Mouse (Mus musculus) embryo, embryonic 10 days (tissue): ENCODE measurements around the gene Gstm1.

Experiments used
- DNase-seq: peaks from one replicate; pipeline ENCODE4 v3.0.0-alpha.2; 2015; ENCODE audit warnings: low spot score

Gstm1 gene

DNA sequence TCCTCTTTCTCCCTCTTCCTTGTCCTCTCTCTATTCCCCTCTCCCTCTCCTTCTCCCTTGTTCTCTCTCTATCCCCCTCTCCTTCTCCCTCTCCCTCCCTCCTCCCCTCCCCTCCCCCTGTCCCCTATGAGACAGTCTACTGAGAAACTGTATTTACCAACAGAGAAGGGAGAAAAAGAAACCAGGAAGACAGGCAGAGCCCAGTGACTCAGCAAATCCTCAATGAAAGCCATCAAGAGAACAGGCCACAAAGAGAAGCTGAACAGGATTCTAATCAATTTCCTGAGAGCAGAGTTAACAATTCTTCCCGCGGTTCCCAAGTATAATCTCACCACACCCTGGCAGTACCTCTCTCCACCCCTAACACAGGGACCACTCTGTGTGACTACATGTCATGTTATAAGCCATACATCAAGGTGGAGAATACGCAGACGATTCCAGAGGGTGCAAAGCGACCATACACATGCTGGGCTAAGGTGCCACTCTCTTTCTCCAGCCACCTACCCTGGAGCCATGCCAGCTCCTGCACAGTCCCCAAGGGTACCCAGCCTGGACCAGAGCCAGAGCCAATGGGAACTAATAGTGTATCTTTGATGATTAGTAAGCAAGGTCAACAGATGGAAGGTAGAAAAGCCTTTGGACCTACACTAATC, 53.0 kb downstream of the Gstm1 start:
- no peak for DNase-seq

DNA sequence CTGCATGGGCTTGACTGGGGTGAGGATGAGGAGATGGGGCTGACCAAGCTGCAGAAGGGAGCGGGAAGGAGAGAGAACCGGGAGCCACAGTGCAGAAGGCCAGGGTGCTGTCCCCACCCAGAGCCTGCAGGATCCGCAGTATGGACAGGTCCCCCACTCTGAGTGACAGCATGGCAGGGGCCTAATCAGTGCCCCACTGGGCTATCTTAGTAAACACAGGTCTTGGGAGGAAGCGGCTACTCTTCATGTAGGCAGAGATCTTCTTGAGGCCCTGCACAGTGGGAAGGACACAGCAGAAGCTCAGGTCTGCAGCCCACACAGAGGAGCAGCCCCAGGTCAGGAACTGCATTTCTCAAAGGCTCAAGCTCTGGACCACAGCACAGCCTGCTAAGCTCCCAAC, 53.7 kb downstream of the Gstm1 start:
- no peak for DNase-seq
